ENCODE assay signal across 10 mouse cellular contexts in the genomic region with DNA sequence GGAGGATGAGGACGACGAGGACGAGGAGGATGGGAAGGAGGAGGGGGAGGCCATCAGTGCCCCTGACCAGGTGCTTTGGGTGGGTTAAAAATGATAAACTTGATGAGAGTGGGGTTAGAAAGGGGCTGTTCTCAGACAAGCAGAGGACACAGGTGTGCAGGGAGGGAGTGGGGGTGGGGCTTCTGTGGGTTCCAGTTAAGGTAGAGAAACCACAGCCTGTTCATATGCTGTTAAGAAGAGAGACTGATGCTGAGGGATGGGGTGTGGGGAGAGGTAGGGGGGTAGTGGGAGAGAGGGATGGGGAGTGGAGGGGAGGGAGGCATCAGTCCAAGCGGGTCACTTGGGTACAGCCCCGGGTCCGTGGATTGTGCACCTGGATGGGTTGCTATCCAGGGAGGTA.
"Had no signal": no experiment of that assay in that cellular context is flagged by ENCODE, and none has a peak within 500 bp of the region (broad histone marks: within the 10 kb centered on the region; RNA-seq: fewer than 3 reads in every experiment).

No protein-coding gene starts in this region.

- H3K4me1 ChIP-seq: kidney, embryonic 15.5 days; limb, embryonic 15.5 days; liver, embryonic 12.5 days; neural tube, embryonic 12.5 days had no signal

- H3K36me3 ChIP-seq: kidney, embryonic 15.5 days; limb, embryonic 15.5 days; liver, embryonic 12.5 days; neural tube, embryonic 12.5 days had no signal

- H3K27ac ChIP-seq: hindbrain, embryonic 14.5 days; kidney, embryonic 15.5 days; left cerebral cortex, adult 2 months; limb, embryonic 15.5 days; liver, embryonic 12.5 days; neural tube, embryonic 12.5 days had no signal

- H3K4me3 ChIP-seq: kidney, embryonic 15.5 days; left cerebral cortex, adult 2 months; limb, embryonic 15.5 days; liver, embryonic 12.5 days; neural tube, embryonic 12.5 days had no signal

- H3K27me3 ChIP-seq: limb, embryonic 15.5 days; neural tube, embryonic 12.5 days had no signal

- H3K9me3 ChIP-seq: kidney, embryonic 15.5 days; limb, embryonic 15.5 days; liver, embryonic 12.5 days; neural tube, embryonic 12.5 days had no signal

- DNase-seq: kidney, adult 2 months; kidney, postnatal 14 days; lung, embryonic 14.5 days had no signal

- H3K4me2 ChIP-seq: hindbrain, embryonic 14.5 days; kidney, embryonic 15.5 days; limb, embryonic 15.5 days; liver, embryonic 12.5 days; lung, embryonic 14.5 days; neural tube, embryonic 12.5 days had no signal

- ATAC-seq: intestine, embryonic 16.5 days; liver, embryonic 12.5 days had no signal

- H3K9ac ChIP-seq: hindbrain, embryonic 14.5 days; kidney, embryonic 15.5 days; limb, embryonic 15.5 days; liver, embryonic 12.5 days; lung, embryonic 14.5 days; neural tube, embryonic 12.5 days had no signal
